Mouse (Mus musculus) small intestine, adult 2 months (tissue): ENCODE measurements around the gene Mterf1a. TPM values are rescaled to one million over a fixed set of nuclear protein-coding genes. Genes with fewer than 3 reads are reported as not detected.

Source experiments
- H3K27ac ChIP-seq: fragments of 200-500 bp; 2 replicates; pipeline ENCODE4 v1.5.1; 2012; ENCODE audit warnings: low read depth, low read length, control low read depth, inconsistent platforms; ENCODE audit not compliant: insufficient read depth
- H3K27me3 ChIP-seq: fragments of 200-500 bp; 2 replicates; pipeline ENCODE4 v1.6.1; 2012; ENCODE audit warnings: mild to moderate bottlenecking, moderate library complexity, low read length, inconsistent platforms; ENCODE audit not compliant: control insufficient read depth, insufficient read depth
- H3K36me3 ChIP-seq: fragments of 200-500 bp; 2 replicates; pipeline ENCODE4 v1.6.1; 2012; ENCODE audit warnings: mild to moderate bottlenecking, low read length, control low read depth, inconsistent platforms; ENCODE audit not compliant: control insufficient read depth, insufficient read depth
- H3K4me1 ChIP-seq: fragments of 200-500 bp; 2 replicates; pipeline ENCODE4 v1.6.1; 2012; ENCODE audit warnings: low read length, inconsistent platforms, mixed read lengths; ENCODE audit not compliant: control insufficient read depth, insufficient read depth, insufficient read length
- H3K4me3 ChIP-seq: fragments of 200-500 bp; 2 replicates; pipeline ENCODE4 v1.5.1; 2012; ENCODE audit warnings: low read depth, mild to moderate bottlenecking, control low read depth, inconsistent platforms, low read length, moderate library complexity
- CTCF ChIP-seq: fragments of 200-500 bp; IDR thresholded peaks from 2 replicates; pipeline ENCODE4 v1.5.1; 2012; ENCODE audit warnings: low read depth, mild to moderate bottlenecking, control low read depth, inconsistent platforms, low read length, moderate library complexity, mixed read lengths; ENCODE audit not compliant: insufficient replicate concordance, insufficient read length; ENCODE audit errors: extremely low read depth
- POLR2A ChIP-seq: fragments of 200-500 bp; IDR thresholded peaks from 2 replicates; pipeline ENCODE4 v1.6.1; 2012; ENCODE audit warnings: low read depth, mild to moderate bottlenecking, control low read depth, inconsistent platforms, low read length, moderate library complexity
- WGBS: fragments of 180-500 bp; shearing (Covaris S2); methylation state at CpG from one replicate; pipeline ENCODE4 v1.1.7; 2018; 5-methylcytosine and 5-hydroxymethylcytosine counted together
- polyA plus RNA-seq: library from polyadenylated mRNA; depleted of rRNA; stranded (reverse); fragments of >200 nt; gene quantifications from 2 replicates; pipeline ENCODE4 v1.2.3, GENCODE M21; 2012

Mterf1a gene
- polyA plus RNA-seq, 1 experiment, result 0.34 TPM

- WGBS, result 100% methylated on average over 3 of the region's 3 CpGs
Observed at GRCm38 (mm10) chr5:3933551-3933950, 39.8 kb upstream of the Mterf1a start.

GRCm38 (mm10) chr5:3931636-3932035 is 37.9 kb upstream of the Mterf1a start:
- WGBS, result 91% methylated on average over 3 of the region's 3 CpGs

More at GRCm38 (mm10) chr5:3933551-3933950, 39.8 kb upstream of the Mterf1a start:
- no peak for TF ChIP-seq CTCF
- TF ChIP-seq POLR2A, result no peak
- Histone ChIP-seq H3K27me3 (no peaks in the 10 kb centered on the region), H3K36me3 (no peaks in the 10 kb centered on the region), H3K27ac (no peak overlapping the region), H3K4me3 (no peak overlapping the region), H3K4me1 (peaks cover 21% of the 10 kb centered on the region)

DNA sequence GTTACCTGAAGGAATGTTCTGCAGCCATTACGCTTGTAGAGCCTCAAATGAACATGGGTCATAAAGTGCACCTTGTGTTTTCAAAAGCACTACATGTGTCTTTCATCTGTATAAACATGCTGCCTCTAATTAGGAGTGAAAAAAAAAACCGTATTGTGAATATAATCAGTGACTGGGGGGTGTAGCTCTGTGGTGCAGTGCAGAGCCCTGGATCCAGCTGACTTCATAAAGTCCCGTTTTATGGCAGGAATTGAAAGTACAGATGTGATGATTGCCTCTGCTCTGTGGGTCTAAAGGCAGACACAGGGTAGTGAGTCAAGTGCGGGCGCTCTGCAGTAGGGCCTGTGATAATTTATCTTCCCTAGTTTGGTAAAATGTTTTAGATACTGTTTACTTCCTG is 37.0 kb upstream of the Mterf1a start:
- 36% methylated on average over 5 of the region's 5 CpGs for WGBS
- no peak overlapping the region for H3K27ac ChIP-seq

More at GRCm38 (mm10) chr5:3931636-3932035, 37.9 kb upstream of the Mterf1a start:
- no peak overlapping the region for H3K4me3 ChIP-seq
- H3K27me3 ChIP-seq, result no peaks in the 10 kb centered on the region
- no peaks in the 10 kb centered on the region for H3K36me3 ChIP-seq
- H3K4me1 ChIP-seq, result peaks cover 11% of the 10 kb centered on the region; the same call in 1 of the 2 replicates
- no peak for TF ChIP-seq CTCF
- no peak for TF ChIP-seq POLR2A
- no peak overlapping the region for H3K27ac ChIP-seq

DNA sequence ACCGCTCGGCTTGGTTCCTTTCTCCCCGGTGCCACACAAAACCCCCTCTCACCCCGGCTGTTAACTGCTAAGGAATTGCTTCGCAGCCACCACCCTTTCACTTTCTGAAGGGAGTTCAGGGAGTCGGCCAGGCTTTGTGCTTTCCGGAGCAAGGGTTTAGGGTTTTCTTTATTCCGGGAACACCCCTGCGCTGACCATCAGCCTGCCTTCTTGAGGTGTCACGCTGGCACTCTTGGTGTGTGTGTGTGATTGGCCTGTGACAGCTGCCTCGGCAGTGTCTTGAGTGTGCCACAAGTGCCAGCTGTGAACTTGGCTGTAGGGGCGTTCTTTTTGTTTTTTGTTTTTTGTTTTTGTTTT is 34.9 kb upstream of the Mterf1a start:
- TF ChIP-seq POLR2A (no peak), CTCF (no peak)
- WGBS, result under 1% methylated on average over 12 of the region's 12 CpGs
- Histone ChIP-seq H3K4me3 (peak overlapping the region; percentile 86), H3K27me3 (no peaks in the 10 kb centered on the region), H3K4me1 (peaks cover 9% of the 10 kb centered on the region; the same call in 1 of the 2 replicates), H3K36me3 (no peaks in the 10 kb centered on the region), H3K27ac (peak overlapping the region; percentile 63)

More for the DNA sequence above, 37.0 kb upstream of the Mterf1a start:
- Histone ChIP-seq H3K36me3 (no peaks in the 10 kb centered on the region), H3K4me3 (no peak overlapping the region), H3K27me3 (no peaks in the 10 kb centered on the region), H3K4me1 (peaks cover 11% of the 10 kb centered on the region; the same call in 1 of the 2 replicates)
- TF ChIP-seq POLR2A (no peak), CTCF (no peak)

- Histone ChIP-seq H3K27me3 (no peaks in the 10 kb centered on the region), H3K36me3 (no peaks in the 10 kb centered on the region), H3K4me1 (peaks cover 9% of the 10 kb centered on the region; the same call in 1 of the 2 replicates), H3K27ac (peak within 1 kb of the TSS; percentile 83), H3K4me3 (peak within 1 kb of the TSS; percentile 86)
- TF ChIP-seq POLR2A (peak; percentile 55; the same call in 1 of the 2 replicates), CTCF (no peak)
- WGBS, result under 1% methylated on average over 82 of the region's 82 CpGs
Observed at GRCm38 (mm10) chr5:3927801-3928689, 34.3 kb upstream of the Mterf1a start, which contains the start of gene Akap9. Akap9 (plus strand) TSS chr5:3928054.

GRCm38 (mm10) chr5:3926666-3927065 is 32.9 kb upstream of the Mterf1a start:
- TF ChIP-seq POLR2A (no peak), CTCF (no peak)
- H3K27me3 ChIP-seq, result no peaks in the 10 kb centered on the region
- H3K27ac ChIP-seq, result no peak overlapping the region
- 27% methylated on average over 4 of the region's 4 CpGs for WGBS
- H3K4me1 ChIP-seq, result peaks cover 9% of the 10 kb centered on the region; the same call in 1 of the 2 replicates
- no peak overlapping the region for H3K4me3 ChIP-seq
- no peaks in the 10 kb centered on the region for H3K36me3 ChIP-seq

DNA sequence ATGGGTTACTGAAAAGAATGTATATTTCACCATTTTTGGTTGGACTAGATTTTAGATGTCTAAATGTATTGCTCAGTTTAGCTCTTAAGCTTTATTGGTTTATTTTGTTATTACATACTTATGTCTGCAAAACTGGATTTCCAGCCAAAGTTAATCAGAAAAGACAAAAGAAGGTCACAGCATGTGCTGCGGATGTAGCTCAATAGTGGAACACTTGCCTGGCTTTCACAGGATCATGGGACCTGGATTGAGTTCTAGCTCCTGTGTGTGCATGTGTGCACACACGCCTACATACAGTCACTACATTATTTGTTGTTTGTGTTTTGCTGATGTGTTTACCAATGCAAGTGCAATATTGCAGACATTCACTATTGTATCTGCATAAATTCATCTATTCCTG is 28.6 kb upstream of the Mterf1a start:
- no peak overlapping the region for H3K27ac ChIP-seq
- 0 out of 2 replicates have a peak, but pooled peaks cover 1% of the 10 kb centered on the region for H3K4me1 ChIP-seq
- H3K4me3 ChIP-seq, result no peak overlapping the region
- TF ChIP-seq CTCF (no peak), POLR2A (no peak)
- 95% methylated on average over 2 of the region's 2 CpGs for WGBS
- no peaks in the 10 kb centered on the region for H3K27me3 ChIP-seq
- no peaks in the 10 kb centered on the region for H3K36me3 ChIP-seq
